Mouse (Mus musculus) c-Kit-positive CD71-negative TER-119-negative erythroid progenitor cells, embryonic 14.5 days (primary cell): Measurements from ENCODE around the gene Lix1l.
"Not testable (repeated sequence)": the region's sequence is repeated elsewhere in the genome, so short reads cannot be mapped to it uniquely, and the experiment has no call there.

ENCODE experiments used
- DNase-seq: peaks from one replicate; pipeline ENCODE4 v3.0.0-alpha.2; 2013; ENCODE audit warnings: low read depth

Lix1l gene

GRCm38 (mm10) chr3:96590657-96591056, 10.3 kb upstream of the Lix1l start:
- no peak for DNase-seq

- no peak for DNase-seq
These were observed 7.6 kb upstream of the Lix1l start for GRCm38 (mm10) chr3:96593374-96593773.

- DNase-seq = peak; percentile 88
These were observed 7.0 kb upstream of the Lix1l start, which contains the start of gene Polr3gl for GRCm38 (mm10) chr3:96593790-96594560. TSS of gene Polr3gl (minus strand) at chr3:96594181.

GRCm38 (mm10) chr3:96594851-96595250, 6.1 kb upstream of the Lix1l start:
- DNase-seq = no peak

- no peak for DNase-seq
These were observed 5.3 kb upstream of the Lix1l start for GRCm38 (mm10) chr3:96595661-96596060.

- no peak for DNase-seq
These were observed 4.7 kb upstream of the Lix1l start, which contains the start of gene Ankrd34a for GRCm38 (mm10) chr3:96596228-96596707. TSS of gene Ankrd34a (plus strand) at chr3:96596636.

- no peak for DNase-seq
These were observed 4.1 kb upstream of the Lix1l start for GRCm38 (mm10) chr3:96596855-96597254.

GRCm38 (mm10) chr3:96597435-96597891, 3.5 kb upstream of the Lix1l start:
- DNase-seq = no peak

GRCm38 (mm10) chr3:96598156-96599068, 2.5 kb upstream of the Lix1l start:
- DNase-seq = no peak

GRCm38 (mm10) chr3:96599069-96599393, 1.9 kb upstream of the Lix1l start:
- DNase-seq = no peak

GRCm38 (mm10) chr3:96599411-96599810, 1.5 kb upstream of the Lix1l start:
- DNase-seq = no peak

- no peak for DNase-seq
These were observed 370 bp downstream of the Lix1l start for GRCm38 (mm10) chr3:96601251-96601787.

- no peak for DNase-seq
These were observed 1.2 kb downstream of the Lix1l start for GRCm38 (mm10) chr3:96601941-96602703.

- no peak for DNase-seq
These were observed 1.7 kb downstream of the Lix1l start for GRCm38 (mm10) chr3:96602704-96603084.

- no peak for DNase-seq
These were observed 2.4 kb downstream of the Lix1l start for GRCm38 (mm10) chr3:96603311-96603710.

GRCm38 (mm10) chr3:96606007-96606406, 5.1 kb downstream of the Lix1l start:
- DNase-seq = not testable (repeated sequence)

GRCm38 (mm10) chr3:96606618-96607017, 5.7 kb downstream of the Lix1l start:
- no peak for DNase-seq

GRCm38 (mm10) chr3:96617941-96618340, 17.0 kb downstream of the Lix1l start:
- no peak for DNase-seq

GRCm38 (mm10) chr3:96623201-96623600, 22.3 kb downstream of the Lix1l start:
- no peak for DNase-seq

GRCm38 (mm10) chr3:96629729-96630600, 29.0 kb downstream of the Lix1l start, which contains the start of gene Rbm8a:
TSS of gene Rbm8a (plus strand) at chr3:96629933.
- DNase-seq = peak; percentile 98

- DNase-seq = no peak
These were observed 31.1 kb downstream of the Lix1l start for GRCm38 (mm10) chr3:96632058-96632457.
